Mouse (Mus musculus): Measurements from ENCODE around the gene Cd52.
A peak's percentile ranks its signal among the peaks of the same experiment; 100 is the strongest.

Gene Cd52

DNA sequence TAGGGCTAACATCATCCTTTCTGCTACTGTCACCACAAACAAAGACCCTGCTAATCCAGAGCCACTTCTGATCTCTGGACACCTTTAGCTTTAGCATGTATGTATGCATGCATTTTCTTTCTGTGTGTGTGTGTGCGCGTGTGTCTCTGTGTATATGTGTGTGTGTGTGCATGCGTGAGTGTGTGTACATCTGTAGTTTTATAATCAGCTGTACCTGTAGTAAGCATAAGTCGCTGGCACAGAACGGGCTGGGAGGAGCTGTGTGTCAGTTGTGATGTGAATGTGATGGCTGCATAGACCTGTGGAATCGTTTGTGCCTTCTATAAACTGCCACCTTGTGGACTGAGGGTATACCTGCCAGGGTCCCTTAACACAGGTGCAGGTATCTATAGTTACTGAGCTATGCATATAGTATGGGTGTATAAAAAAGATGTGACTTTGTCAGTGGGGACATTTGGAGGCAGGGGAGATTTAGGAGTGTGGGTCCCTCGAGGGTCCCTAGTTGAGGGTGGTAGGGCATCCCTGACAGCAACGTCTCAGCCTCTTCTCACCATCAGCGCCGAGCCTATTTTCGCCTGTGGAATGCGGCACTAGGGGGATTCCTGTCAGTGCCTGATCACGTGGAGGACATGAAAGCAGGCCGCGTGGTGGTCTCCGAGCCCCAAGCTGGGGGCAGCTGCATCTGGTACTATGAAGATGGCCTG, 4.2 kb downstream of the Cd52 start:
- DNase-seq: no peak

DNA sequence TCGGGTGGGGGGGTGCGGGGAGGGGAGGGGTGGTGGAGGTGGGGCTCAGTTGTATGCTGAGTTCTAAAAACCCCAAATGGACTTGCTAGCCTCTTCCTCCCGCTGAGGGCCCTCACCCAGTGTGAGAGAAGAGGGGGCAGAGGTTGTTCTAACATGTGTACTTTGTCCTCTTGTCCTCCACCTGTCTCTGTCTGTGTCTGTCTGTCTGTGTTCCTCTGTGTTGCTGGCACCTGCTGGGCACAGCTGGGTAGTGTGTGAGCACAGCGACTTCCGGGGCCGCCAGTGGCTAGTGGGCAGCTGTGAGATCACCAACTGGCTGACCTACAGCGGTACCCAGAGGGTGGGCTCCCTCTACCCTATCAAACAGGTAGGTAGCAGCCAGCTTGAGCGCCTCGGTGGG, 5.9 kb downstream of the Cd52 start:
- DNase-seq: no peak

DNA sequence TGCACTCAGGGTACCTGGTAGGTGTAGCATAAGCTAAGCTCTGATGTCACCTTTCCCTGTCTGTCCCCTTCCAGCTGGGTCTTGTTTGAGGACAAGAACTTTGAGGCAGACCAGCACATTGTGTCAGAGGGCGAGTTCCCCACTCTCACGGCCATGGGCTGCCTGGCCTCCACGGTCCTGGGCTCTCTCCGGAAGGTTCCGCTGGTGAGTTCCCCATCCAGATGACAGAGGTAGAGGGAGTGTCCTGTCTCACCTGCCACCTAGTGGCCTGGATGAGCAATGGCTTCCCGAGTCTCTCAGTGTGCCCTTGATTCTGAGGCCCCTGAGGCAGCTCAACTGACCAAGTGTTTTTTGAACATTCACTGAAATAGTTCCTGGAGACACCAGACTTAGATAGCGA, 7.5 kb downstream of the Cd52 start:
- no peak for DNase-seq

DNA sequence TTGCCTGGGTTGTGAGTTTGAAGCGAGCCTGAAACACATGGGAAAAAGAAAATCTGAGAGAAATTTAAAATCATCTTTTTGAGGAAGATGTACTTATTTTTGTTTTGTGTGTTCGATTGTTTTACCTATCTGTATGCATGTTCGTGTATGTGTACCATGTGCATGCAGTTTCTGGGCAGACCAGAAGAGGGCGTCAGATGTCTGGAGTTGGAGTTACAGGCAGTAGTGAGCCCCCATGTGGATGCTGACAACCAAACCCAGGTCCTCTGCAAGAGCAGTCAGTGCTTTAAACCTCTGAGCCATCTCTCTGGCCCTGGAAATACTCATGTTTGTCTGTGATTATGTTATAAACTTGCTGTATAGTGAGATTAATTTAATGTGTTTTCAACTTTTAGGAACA, 9.9 kb downstream of the Cd52 start:
- no peak for DNase-seq

DNA sequence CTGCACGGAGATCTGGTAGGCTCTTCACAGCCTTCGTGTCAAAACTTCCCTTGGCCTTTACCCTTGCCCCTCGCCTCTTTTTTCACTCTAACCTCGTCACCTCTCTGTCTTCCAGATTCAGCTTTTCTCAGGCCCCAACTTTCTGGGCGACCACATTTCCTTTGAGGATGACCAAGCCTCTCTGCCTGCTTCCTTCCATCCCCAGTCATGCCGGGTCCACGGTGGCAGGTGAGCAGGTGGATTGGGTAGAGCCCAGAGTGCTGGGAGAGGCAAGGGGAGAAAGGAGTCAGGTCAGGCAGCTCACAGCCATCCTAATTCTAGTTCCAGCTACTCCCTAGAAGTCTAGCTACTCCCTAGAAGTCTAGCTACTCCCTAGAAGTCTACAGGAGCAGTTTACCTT, 12.4 kb downstream of the Cd52 start:
- DNase-seq: no peak

DNA sequence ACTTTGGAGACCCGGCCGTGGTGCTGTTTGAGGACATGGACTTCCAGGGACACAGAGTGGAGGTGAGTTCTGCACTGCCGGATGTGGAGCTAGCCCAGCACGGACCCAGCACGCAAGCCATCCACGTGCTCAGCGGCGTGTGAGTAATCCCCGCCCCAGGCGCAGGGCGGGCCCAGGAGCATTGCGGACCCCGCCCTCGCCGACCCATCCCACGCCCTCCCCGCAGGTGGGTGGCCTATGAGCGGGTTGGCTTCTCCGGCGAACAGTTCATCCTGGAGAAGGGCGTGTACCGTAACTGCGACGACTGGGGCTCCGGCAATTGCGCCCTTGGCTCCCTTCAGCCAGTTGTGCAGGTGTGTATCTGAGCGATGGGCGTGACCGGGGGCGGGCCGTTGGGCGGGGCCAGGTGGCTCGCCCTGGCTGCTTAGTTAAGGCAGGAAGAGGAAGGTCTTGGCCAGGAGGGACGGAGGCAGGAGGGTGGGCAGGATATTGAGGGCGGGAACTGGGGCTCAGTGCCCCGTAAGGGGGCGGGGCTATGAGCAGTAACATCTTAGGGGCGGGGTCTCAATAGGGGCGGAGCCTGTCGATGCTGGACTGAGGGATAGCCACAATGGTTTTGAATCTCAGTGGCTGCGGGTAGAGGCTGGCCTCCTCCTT, 13.0 kb downstream of the Cd52 start:
- peak; percentile 97 for DNase-seq

DNA sequence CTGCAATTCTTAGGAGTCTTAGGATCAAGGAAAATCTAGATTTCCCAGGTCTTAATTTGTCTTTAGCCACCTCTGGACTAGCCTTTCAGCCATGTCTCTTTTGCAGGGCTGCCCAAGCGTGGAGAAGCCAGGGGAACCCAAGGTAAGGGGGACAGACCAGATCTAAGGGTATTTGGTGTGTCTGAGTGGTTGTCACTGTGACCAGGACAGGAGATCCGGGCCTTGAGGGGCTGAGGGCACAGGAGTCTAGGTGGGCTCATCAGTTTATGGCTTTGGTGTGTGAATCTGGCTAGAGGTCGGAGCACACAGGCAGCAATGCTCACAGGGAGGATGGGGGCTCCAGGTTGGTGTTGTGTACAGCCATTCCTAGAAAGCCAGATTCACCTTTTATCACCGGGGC, 14.2 kb downstream of the Cd52 start:
- no peak for DNase-seq

DNA sequence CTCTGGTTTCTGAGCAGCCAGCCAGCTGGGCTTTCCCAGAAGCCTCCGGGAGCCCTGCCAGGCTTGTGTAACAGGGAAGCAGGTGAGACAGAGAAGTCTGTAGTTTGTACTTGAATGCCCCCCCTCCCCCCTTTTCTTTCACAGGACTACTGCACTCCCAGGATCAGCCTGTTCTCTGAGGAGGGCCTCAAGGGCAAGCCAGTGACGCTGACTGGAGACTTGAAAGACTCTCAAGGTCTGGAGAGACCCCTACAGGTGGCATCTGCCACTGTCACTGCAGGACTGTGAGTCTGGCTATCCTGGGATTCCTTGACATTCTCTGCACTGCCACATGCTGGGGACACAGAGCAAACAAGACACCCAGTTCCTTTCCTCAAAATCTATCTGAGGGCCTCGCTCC, 16.2 kb downstream of the Cd52 start:
- DNase-seq: no peak

DNA sequence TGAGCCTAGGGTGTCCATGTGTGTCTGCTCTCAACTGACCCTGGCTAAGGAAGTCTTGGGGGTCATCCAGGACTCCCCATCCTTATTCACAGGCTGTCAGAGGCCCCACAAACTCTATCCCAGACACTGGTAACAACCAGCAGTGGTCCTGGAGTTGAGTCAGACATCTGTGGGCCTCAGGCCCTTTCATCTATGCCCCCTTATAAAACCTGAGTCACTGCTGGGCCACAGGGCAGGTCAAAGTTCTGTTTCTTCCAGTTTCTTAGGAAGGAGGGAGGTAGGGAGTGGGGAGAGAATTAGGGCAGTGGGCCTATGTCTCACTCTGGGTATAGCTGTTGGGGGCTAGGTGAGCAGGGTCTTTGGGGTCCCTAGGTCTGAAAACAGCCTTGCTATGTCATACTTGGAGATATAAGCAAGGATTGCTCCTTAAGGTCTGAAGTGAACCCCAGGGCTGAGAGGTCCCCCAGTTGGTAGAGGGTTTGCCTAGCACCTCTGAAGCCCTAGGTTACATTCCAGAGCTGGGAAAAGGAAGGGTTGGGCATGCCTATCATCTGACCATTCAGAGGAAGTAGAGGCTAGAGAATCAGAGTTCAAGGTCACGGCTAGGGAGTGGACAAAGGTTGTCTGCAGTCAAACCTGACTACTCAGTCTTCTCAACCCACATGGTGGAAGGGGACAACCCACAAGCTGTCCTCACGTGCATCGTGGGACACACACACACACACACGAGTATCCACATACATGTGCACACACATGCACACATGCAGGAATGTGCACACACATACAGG, 25.9 kb downstream of the Cd52 start:
- DNase-seq: no peak

DNA sequence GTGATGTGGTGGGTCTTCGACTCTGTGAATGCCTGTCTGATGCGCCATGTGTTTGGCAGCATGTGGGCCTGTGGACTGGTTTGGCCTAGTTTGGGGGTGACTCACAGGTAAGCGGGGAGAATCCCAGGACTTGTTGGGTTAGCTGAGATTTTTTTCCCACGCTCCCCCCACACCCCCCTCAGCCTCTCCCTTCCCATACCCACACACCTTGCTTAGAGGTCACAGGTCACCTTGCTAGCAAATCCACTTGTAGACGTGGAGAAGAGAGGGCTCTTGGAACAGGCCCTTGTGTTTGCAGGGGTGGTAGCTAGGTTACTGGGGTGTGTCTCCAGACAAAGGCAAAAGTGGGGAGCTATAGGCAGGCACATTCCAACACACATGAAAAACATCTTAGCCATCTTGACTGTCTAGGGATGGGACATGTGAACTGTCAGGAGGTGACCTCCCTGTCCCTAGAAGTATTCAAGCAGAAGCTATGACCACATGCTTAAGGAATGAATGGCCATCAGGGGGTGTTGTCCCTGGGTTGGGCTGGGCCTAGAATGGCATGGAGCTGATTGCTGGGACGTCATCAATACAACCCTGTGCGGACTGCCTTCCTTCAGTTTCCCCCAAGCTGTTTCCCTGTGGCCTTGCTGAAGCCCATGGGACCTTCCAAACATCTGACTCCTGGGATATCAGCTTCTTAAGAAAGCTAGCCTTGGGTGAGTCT, 26.9 kb downstream of the Cd52 start:
- DNase-seq: no peak

DNA sequence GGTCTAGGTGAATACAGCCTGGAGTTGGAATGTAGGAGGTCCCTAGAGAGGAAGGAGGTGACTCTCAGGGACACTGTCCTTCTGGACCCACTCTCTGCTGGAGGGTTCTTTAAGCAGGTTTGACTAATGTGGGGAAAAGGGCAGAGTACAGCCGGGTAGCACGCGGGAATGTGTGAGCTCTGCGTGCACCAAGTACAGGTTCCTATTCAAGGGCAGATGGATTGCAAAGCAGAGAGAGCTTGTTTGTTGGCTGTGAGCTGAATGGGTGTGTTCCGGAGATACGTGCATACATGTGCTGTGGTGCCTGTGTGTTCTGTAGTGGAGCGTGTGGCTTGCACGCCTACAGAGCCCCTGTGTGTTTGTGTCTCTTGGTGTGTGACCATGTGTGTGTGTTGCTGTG, 27.5 kb downstream of the Cd52 start:
- no peak for DNase-seq

DNA sequence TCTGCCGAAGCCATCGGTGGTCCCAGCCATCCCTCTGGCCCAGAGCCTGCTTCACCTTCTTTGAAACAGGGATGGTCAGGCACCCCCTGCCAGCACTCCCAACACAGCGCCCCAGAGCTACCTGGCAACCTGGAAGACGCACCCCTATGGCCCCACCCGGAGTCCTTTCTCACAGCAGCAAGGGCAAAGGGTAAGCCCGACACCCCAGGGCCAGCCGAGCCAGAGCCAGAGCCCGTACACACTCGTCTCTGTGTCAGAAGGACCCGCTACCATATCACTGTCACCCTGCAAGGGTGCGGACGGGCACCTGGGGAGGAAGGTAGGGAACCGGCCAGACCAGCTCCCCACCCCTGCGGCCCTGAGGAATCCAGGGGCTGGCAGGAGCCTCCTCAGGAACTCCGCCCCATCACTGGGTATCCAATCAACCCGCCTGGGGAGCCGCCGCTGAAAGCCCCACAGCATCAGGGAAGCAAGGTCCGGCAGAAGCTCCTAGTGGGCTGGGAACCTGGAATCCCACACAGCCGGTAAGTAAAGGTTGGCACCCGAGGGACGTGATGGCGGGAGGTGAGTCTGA, 29.4 kb downstream of the Cd52 start:
- DNase-seq: no peak

DNA sequence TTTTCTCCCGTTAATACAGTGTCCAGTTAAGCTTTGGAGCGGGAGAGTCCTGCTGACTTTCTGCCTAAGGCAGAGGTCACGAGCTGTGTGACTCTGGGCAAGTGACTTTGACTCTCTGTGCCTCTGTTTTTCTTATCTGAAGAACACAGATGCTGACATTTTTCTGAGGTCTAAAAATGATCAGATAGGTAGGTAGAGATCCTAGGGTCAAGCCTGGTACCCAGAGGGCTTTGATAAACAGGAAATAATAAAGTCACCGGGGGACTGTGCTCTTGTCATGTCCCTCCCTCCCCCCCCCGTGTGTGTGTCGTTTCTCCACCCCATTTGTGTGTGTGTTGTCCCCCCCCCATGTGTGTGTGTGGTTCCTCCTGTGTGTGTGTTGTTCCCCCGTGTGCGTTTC, 32.3 kb downstream of the Cd52 start:
- no peak for DNase-seq

DNA sequence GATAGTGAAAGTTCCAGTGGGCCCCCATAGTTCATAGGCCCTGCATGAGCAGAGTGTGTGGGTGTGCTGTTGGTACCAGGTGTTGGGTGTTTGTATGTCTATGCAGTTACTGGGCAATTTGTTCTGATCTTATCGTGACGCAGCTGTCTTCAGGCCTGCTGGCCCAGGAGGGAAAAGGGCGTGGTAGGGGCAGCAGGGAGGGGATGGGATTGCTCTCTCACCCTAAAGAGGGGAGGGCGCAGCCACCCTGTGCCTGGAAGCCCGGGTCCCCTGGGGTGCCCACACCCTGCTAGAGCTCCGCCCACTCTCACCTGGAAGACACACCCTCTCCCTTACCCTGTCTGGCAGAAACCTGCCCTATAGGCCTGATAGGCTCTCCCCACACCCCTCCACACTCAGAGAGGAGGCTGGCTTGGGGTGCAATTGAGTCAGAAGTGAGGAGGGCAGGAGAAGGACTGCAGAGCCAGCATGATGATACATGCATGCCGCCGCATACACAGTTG, 32.9 kb downstream of the Cd52 start:
- no peak for DNase-seq

DNA sequence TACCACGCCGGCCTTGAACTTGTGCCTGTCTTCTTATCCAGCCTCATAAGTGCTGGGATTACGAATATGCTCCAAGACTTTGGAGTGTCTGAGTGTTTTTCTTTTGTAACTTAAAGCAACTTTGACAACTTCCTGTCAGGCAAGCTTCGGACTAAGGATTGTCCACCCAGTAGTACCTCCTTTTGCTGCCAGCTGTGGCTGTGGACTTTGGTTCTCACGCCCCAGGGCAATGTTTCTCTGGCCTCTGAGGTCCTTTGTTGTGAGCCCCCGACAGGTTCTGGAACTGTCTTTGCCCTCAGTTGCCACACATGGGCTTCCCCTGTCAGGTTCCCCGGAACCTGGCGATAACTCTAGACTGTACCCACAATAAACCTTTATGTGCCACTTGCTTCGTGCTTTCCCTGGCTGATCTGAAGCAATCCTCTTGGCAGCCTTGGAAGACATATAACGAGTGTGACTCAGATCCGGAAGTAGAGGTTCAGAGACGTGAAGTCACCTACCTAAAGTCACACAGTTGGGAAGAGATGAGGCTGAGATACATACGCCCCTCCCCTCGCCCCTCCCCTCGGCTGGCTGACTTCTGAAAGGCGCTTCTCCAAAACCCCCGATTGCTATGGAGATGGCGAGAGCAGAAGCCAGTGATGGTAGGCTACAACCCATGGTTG, 33.6 kb downstream of the Cd52 start:
- DNase-seq: no peak

DNA sequence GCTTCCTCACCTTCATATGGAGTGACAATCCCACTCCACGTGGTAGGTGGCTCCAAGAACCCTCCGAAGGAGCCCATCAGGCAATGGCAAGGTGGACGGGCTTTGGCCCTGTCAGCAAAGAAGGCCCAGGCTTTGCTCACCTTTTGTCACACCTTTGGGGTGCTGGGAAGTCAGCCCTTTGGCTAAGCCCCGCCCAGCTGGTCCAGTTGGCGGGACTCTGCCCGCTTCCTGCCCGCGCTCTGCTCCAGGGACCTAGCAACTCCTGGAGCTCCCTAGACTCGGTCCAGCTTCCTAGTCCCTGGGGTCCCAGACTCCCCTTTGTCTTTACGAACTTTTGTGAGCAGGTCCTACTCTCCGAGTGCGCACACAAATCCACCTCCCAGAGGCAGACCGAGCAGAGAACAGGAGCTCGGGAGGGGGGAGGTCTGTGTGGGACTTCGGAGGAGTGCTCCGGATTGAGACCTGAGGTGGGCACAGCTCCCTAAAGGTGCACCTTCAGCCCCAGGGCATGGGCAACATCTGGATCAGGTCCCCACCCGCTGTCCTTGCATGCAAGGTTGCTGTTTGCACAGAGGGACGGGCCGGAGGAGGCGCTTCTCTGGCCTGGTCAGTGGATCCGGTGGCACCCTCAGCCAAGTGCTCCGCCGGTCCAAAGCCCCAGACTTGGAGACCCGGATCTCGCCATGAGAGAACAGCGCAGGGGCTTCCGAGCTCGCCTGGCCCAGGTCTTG, 34.6 kb downstream of the Cd52 start, which contains the start of gene Crybg2:
Crybg2 (plus strand) TSS at position 681 of the 731 bp plus-strand sequence.
- no peak for DNase-seq

DNA sequence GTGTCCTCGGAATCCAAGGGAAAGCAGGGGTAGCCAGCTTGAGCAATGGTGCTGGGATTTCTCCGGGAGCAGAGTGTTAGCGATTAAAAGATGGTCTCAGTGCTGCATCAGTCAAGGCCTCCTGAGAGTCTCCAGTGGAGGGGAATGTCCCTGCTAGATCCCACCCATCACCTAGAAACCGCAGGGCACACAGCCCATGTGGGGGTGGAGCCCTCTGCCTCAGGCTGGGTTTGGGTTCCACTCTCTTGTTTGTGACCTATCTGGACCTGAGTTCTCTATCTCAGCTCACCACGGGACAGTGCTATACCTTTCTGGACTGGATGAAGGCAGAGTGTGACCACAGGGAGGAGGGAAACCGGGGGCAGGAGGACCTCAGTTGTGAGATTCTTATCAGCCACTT, 36.0 kb downstream of the Cd52 start:
- DNase-seq: no peak

DNA sequence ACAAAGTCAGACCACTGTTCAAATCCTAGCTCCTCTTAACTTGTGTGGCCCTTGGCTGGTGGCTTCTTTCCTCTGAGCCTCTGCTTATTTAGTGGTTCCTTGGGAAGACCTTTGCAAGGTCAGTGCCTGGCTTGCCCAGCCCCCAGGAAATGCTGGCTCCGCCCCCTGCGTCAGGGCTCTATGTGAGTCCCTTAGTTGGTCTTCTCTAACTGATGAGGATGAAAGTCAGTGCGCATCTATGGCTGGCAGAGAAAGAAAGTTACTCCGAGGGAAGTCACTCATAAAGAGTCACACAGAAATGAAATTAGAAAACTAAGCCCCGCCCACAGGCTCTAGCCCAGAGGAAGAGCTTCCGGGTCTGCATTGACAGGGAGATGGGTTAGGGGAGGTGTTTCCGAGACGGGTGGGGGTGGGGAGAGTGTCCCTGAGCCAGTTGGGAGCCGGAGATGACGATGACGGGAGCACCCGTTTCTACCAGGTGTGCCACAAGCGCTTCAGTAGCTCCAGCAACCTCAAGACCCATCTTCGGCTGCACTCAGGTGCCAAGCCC, 36.6 kb downstream of the Cd52 start:
- DNase-seq: no peak

DNA sequence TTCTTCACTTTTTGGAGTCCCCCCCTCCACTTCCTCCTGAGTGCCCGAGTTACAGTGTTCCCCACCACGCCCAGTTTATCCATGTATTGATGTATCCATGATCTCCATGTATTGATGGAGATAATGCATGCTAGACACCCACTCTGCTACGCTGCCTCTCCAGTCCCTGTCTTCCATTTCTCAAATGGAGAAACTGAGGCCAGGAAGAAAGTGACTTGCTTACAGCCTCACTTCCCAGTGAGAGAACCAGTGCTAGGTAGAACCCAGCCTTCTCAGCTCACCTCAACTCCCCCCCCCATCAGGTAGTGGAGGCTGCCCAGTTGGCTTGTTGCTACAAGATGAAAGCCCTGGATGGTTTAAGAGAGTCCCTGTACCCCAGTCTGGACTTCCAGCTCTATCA, 41.3 kb downstream of the Cd52 start, which contains the start of gene Zfp683:
Zfp683 (plus strand) TSS at position 301 of the 400 bp plus-strand sequence.
- no peak for DNase-seq

DNA sequence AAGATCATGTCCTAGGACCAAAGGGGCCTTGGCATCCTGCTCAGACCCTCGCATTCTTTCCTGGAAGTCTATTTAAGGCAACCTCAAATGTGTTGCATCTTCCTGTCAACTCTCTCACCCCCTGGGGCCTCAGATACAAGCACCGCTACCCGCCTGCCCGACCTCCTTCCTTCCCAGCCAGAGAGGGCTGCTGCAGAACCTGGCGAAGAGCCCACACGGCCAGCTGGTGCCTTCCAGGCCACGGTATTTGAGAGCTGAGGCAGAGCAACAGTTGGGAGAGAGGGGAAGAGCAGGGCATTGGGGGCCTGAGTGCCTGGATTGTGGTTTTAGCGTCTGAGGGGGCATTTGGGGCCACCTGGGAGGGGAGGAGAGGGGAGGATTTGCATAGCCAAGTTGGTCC, 42.3 kb downstream of the Cd52 start:
- no peak for DNase-seq

DNA sequence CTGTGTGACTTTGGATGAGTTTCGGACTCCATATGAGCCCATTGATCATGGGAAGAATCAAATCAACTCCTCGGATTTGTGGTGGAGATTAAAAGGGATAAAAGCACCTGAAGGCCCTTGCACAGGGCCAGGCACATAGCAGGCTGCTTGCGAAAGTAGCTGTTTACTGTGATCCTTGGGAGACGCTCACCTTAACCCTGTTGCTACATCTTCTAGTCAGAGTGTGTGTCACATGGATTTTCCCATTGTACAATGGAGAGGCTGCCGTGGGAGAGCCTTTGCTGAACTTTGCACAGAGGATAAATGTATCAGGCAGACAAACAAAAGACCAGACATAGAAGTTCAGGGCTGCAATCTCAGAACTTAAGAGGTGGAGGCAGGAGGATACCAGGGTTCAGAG, 43.0 kb downstream of the Cd52 start:
- no peak for DNase-seq
